Mouse (Mus musculus): ENCODE measurements around the gene Wdr86. TPM values are rescaled to one million over a fixed set of nuclear protein-coding genes. Genes with fewer than 3 reads are reported as not detected.
A peak's percentile ranks its signal among the peaks of the same experiment; 100 is the strongest.

The Wdr86 gene
- polyA plus RNA-seq, 1 experiment from 2014 or later, result 5.6 TPM

GRCm38 (mm10) chr5:24725897-24726296 lies 4.6 kb downstream of the Wdr86 start:
- 73% methylated on average over 6 of the region's 6 CpGs for WGBS
- no peak overlapping the region for H3K4me2 ChIP-seq (ENCODE audit: low read length)
- DNase-seq (no peak), ATAC-seq (ENCODE audit: low FRiP score, low TSS enrichment) (no peak)
- no peaks in the 10 kb centered on the region for H3K9me3 ChIP-seq (ENCODE audit: control insufficient read depth, low read length)
- no peak overlapping the region for H3K4me3 ChIP-seq (replicated peaks; ENCODE audit: low read depth, low read length)
- H3K4me1 ChIP-seq (ENCODE audit: control insufficient read depth, insufficient read depth, low read length), result peaks cover 12% of the 10 kb centered on the region
- no peaks in the 10 kb centered on the region for H3K36me3 ChIP-seq (ENCODE audit: control insufficient read depth, insufficient read depth, low read length)
- H3K27ac ChIP-seq (replicated peaks; ENCODE audit: low read depth, low read length), result no peak overlapping the region
- no peak overlapping the region for H3K9ac ChIP-seq (replicated peaks; ENCODE audit: low read length)
- H3K27me3 ChIP-seq (ENCODE audit: control insufficient read depth, insufficient read depth, low read length), result peaks cover 18% of the 10 kb centered on the region

- ATAC-seq (ENCODE audit: low FRiP score, low TSS enrichment), result no peak
- DNase-seq, result no peak
- H3K4me1 ChIP-seq (ENCODE audit: control insufficient read depth, insufficient read depth, low read length), result peaks cover 3% of the 10 kb centered on the region; the same call in 1 of the 2 replicates
- H3K9ac ChIP-seq (replicated peaks; ENCODE audit: low read length), result 0 out of 2 replicates have a peak overlapping the region, but pooled peaks have one; percentile 12
- H3K9me3 ChIP-seq (ENCODE audit: control insufficient read depth, low read length), result no peaks in the 10 kb centered on the region
- no peak overlapping the region for H3K4me3 ChIP-seq (replicated peaks; ENCODE audit: low read depth, low read length)
- H3K27me3 ChIP-seq (ENCODE audit: control insufficient read depth, insufficient read depth, low read length), result peaks cover 9% of the 10 kb centered on the region
- H3K27ac ChIP-seq (replicated peaks; ENCODE audit: low read depth, low read length), result peak overlapping the region; percentile 32; the same call in 1 of the 2 replicates
- H3K4me2 ChIP-seq (ENCODE audit: low read length), result no peak overlapping the region
- H3K36me3 ChIP-seq (ENCODE audit: control insufficient read depth, insufficient read depth, low read length), result no peaks in the 10 kb centered on the region
- 51% methylated on average over 5 of the region's 5 CpGs for WGBS
Observed at GRCm38 (mm10) chr5:24724805-24725204, 5.7 kb downstream of the Wdr86 start.

- Histone ChIP-seq H3K27me3 (ENCODE audit: control insufficient read depth, insufficient read depth, low read length) (peaks cover 3% of the 10 kb centered on the region), H3K9ac (replicated peaks; ENCODE audit: low read length) (0 out of 2 replicates have a peak overlapping the region, but pooled peaks have one; percentile 12), H3K27ac (replicated peaks; ENCODE audit: low read depth, low read length) (peak overlapping the region; percentile 32; the same call in 1 of the 2 replicates), H3K4me1 (ENCODE audit: control insufficient read depth, insufficient read depth, low read length) (peaks cover 3% of the 10 kb centered on the region; the same call in 1 of the 2 replicates), H3K9me3 (ENCODE audit: control insufficient read depth, low read length) (no peaks in the 10 kb centered on the region), H3K4me3 (replicated peaks; ENCODE audit: low read depth, low read length) (no peak overlapping the region), H3K36me3 (ENCODE audit: control insufficient read depth, insufficient read depth, low read length) (no peaks in the 10 kb centered on the region), H3K4me2 (ENCODE audit: low read length) (no peak overlapping the region)
- ATAC-seq (ENCODE audit: low FRiP score, low TSS enrichment) (no peak), DNase-seq (no peak)
- 82% methylated on average over 5 of the region's 5 CpGs for WGBS
Observed at GRCm38 (mm10) chr5:24724270-24724634, 6.3 kb downstream of the Wdr86 start.

GRCm38 (mm10) chr5:24723527-24724269 lies 6.8 kb downstream of the Wdr86 start:
- WGBS, result 59% methylated on average over 11 of the region's 11 CpGs
- ATAC-seq (ENCODE audit: low FRiP score, low TSS enrichment) (no peak), DNase-seq (no peak)
- H3K4me1 ChIP-seq (ENCODE audit: control insufficient read depth, insufficient read depth, low read length), result peaks cover 3% of the 10 kb centered on the region; the same call in 1 of the 2 replicates
- no peaks in the 10 kb centered on the region for H3K27me3 ChIP-seq (ENCODE audit: control insufficient read depth, insufficient read depth, low read length)
- no peak overlapping the region for H3K9ac ChIP-seq (replicated peaks; ENCODE audit: low read length)
- H3K36me3 ChIP-seq (ENCODE audit: control insufficient read depth, insufficient read depth, low read length), result no peaks in the 10 kb centered on the region
- H3K4me2 ChIP-seq (ENCODE audit: low read length), result no peak overlapping the region
- no peak overlapping the region for H3K4me3 ChIP-seq (replicated peaks; ENCODE audit: low read depth, low read length)
- no peaks in the 10 kb centered on the region for H3K9me3 ChIP-seq (ENCODE audit: control insufficient read depth, low read length)
- no peak overlapping the region for H3K27ac ChIP-seq (replicated peaks; ENCODE audit: low read depth, low read length)

DNA sequence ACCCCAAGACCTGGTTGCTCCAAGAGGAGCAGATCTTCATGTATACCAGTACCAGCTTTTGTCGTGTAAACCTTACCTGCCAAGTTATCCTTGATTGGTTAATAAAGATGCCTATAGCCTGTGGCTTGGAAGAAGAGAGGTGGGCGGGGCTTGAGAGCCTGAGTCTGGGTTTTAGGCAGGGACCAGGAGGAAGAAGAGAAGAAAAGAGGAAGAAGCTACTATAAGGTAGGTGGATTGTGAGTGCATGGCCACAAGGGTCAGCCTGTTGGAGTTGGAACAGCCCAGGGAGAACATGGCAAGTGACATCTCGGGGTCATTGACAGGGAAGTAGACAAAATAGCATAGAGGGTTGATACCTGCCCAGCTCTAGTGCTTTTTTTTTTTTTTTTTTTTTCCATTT lies 10.7 kb downstream of the Wdr86 start:
- WGBS, result 84% methylated on average over 3 of the region's 3 CpGs
- DNase-seq, result no peak
- H3K9ac ChIP-seq (replicated peaks; ENCODE audit: low read length), result no peak overlapping the region
- no peak overlapping the region for H3K4me2 ChIP-seq (ENCODE audit: low read length)
- no peaks in the 10 kb centered on the region for H3K9me3 ChIP-seq (ENCODE audit: control insufficient read depth, low read length)
- no peaks in the 10 kb centered on the region for H3K27me3 ChIP-seq (ENCODE audit: control insufficient read depth, insufficient read depth, low read length)
- H3K4me1 ChIP-seq (ENCODE audit: control insufficient read depth, insufficient read depth, low read length), result peaks cover 3% of the 10 kb centered on the region; the same call in 1 of the 2 replicates
- no peak overlapping the region for H3K27ac ChIP-seq (replicated peaks; ENCODE audit: low read depth, low read length)
- no peak for ATAC-seq (ENCODE audit: low FRiP score, low TSS enrichment)
- H3K36me3 ChIP-seq (ENCODE audit: control insufficient read depth, insufficient read depth, low read length), result no peaks in the 10 kb centered on the region
- no peak overlapping the region for H3K4me3 ChIP-seq (replicated peaks; ENCODE audit: low read depth, low read length)

- DNase-seq (no peak), ATAC-seq (ENCODE audit: low FRiP score, low TSS enrichment) (no peak)
- no peak overlapping the region for H3K27ac ChIP-seq (replicated peaks; ENCODE audit: low read depth, low read length)
- H3K27me3 ChIP-seq (ENCODE audit: control insufficient read depth, insufficient read depth, low read length), result no peaks in the 10 kb centered on the region
- H3K9me3 ChIP-seq (ENCODE audit: control insufficient read depth, low read length), result no peaks in the 10 kb centered on the region
- H3K9ac ChIP-seq (replicated peaks; ENCODE audit: low read length), result no peak overlapping the region
- no peak overlapping the region for H3K4me2 ChIP-seq (ENCODE audit: low read length)
- no peaks in the 10 kb centered on the region for H3K4me1 ChIP-seq (ENCODE audit: control insufficient read depth, insufficient read depth, low read length)
- H3K4me3 ChIP-seq (replicated peaks; ENCODE audit: low read depth, low read length), result no peak overlapping the region
- WGBS, result 94% methylated on average over 6 of the region's 6 CpGs
- H3K36me3 ChIP-seq (ENCODE audit: control insufficient read depth, insufficient read depth, low read length), result no peaks in the 10 kb centered on the region
Observed at GRCm38 (mm10) chr5:24718076-24718475, 12.5 kb downstream of the Wdr86 start.

- H3K27me3 ChIP-seq (ENCODE audit: control insufficient read depth, insufficient read depth, low read length), result no peaks in the 10 kb centered on the region
- H3K4me2 ChIP-seq (ENCODE audit: low read length), result no peak overlapping the region
- no peaks in the 10 kb centered on the region for H3K9me3 ChIP-seq (ENCODE audit: control insufficient read depth, low read length)
- H3K36me3 ChIP-seq (ENCODE audit: control insufficient read depth, insufficient read depth, low read length), result peaks cover 29% of the 10 kb centered on the region
- 87% methylated on average over 6 of the region's 6 CpGs for WGBS
- no peaks in the 10 kb centered on the region for H3K4me1 ChIP-seq (ENCODE audit: control insufficient read depth, insufficient read depth, low read length)
- H3K4me3 ChIP-seq (replicated peaks; ENCODE audit: low read depth, low read length), result no peak overlapping the region
- no peak for ATAC-seq (ENCODE audit: low FRiP score, low TSS enrichment)
- H3K9ac ChIP-seq (replicated peaks; ENCODE audit: low read length), result no peak overlapping the region
- no peak for DNase-seq
- H3K27ac ChIP-seq (replicated peaks; ENCODE audit: low read depth, low read length), result no peak overlapping the region
Observed at GRCm38 (mm10) chr5:24713987-24714386, 16.5 kb downstream of the Wdr86 start.

- H3K27ac ChIP-seq (replicated peaks; ENCODE audit: low read depth, low read length), result no peak overlapping the region
- H3K9me3 ChIP-seq (ENCODE audit: control insufficient read depth, low read length), result no peaks in the 10 kb centered on the region
- H3K9ac ChIP-seq (replicated peaks; ENCODE audit: low read length), result no peak overlapping the region
- no peak overlapping the region for H3K4me2 ChIP-seq (ENCODE audit: low read length)
- ATAC-seq (ENCODE audit: low FRiP score, low TSS enrichment) (no peak), DNase-seq (peak; percentile 20)
- 86% methylated on average over 2 of the region's 2 CpGs for WGBS
- no peak overlapping the region for H3K4me3 ChIP-seq (replicated peaks; ENCODE audit: low read depth, low read length)
- H3K27me3 ChIP-seq (ENCODE audit: control insufficient read depth, insufficient read depth, low read length), result no peaks in the 10 kb centered on the region
- no peaks in the 10 kb centered on the region for H3K4me1 ChIP-seq (ENCODE audit: control insufficient read depth, insufficient read depth, low read length)
- peaks cover 37% of the 10 kb centered on the region for H3K36me3 ChIP-seq (ENCODE audit: control insufficient read depth, insufficient read depth, low read length)
Observed at GRCm38 (mm10) chr5:24713199-24713598, 17.3 kb downstream of the Wdr86 start.

DNA sequence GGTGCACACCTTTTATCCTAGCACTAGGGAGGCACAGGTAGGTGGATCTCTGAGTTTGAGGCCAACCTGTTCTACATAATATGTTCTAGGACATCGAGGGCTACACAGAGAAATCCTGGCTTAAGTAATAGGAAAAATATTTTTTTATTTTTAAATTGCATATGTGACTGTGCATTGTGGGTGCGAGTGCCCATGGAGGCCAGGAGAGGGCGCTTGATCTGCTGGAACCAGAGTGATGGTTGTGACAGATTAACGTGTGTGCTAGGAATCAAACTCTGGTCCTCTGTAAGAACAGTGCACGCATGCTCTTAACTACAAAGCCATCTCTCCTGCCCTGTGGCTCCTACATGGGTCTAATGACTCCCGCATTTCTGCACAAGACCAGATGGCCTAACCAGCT lies 18.9 kb downstream of the Wdr86 start:
- Histone ChIP-seq H3K4me1 (ENCODE audit: control insufficient read depth, insufficient read depth, low read length) (no peaks in the 10 kb centered on the region), H3K4me2 (ENCODE audit: low read length) (no peak overlapping the region), H3K9ac (replicated peaks; ENCODE audit: low read length) (no peak overlapping the region), H3K9me3 (ENCODE audit: control insufficient read depth, low read length) (no peaks in the 10 kb centered on the region), H3K36me3 (ENCODE audit: control insufficient read depth, insufficient read depth, low read length) (peaks cover 52% of the 10 kb centered on the region), H3K27ac (replicated peaks; ENCODE audit: low read depth, low read length) (no peak overlapping the region), H3K4me3 (replicated peaks; ENCODE audit: low read depth, low read length) (no peak overlapping the region), H3K27me3 (ENCODE audit: control insufficient read depth, insufficient read depth, low read length) (no peaks in the 10 kb centered on the region)
- WGBS, result 97% methylated on average over 6 of the region's 6 CpGs
- no peak for ATAC-seq (ENCODE audit: low FRiP score, low TSS enrichment)
- no peak for DNase-seq

Measured in midbrain, embryonic 14.5 days (tissue).